Mouse (Mus musculus) hindbrain, embryonic 13.5 days (tissue): ENCODE measurements around the gene Ddrgk1. TPM values are rescaled to one million over a fixed set of nuclear protein-coding genes. Genes with fewer than 3 reads are reported as not detected.

Experiments
- ATAC-seq: fragments of 200-750 bp; cut with Nextera tagmentation; 2 replicates; pipeline ENCODE4 v1.8.0; 2017; ENCODE audit warnings: moderate TSS enrichment; ENCODE audit not compliant: low FRiP score
- H3K27ac ChIP-seq: fragments of 300-500 bp; sonication (generic); 2 replicates; pipeline ENCODE4 v1.5.1; 2015; ENCODE audit warnings: inconsistent platforms, mild to moderate bottlenecking, moderate library complexity
- H3K27me3 ChIP-seq: fragments of 300-500 bp; sonication (generic); 2 replicates; pipeline ENCODE4 v1.6.1; 2015; ENCODE audit warnings: mild to moderate bottlenecking, inconsistent platforms
- H3K36me3 ChIP-seq: fragments of 300-500 bp; sonication (generic); 2 replicates; pipeline ENCODE4 v1.6.1; 2015; ENCODE audit warnings: mild to moderate bottlenecking, inconsistent platforms
- H3K4me1 ChIP-seq: fragments of 300-500 bp; sonication (generic); replicated peaks from 2 replicates; pipeline ENCODE4 v1.6.1; 2015; ENCODE audit warnings: inconsistent platforms
- H3K4me2 ChIP-seq: fragments of 300-500 bp; sonication (generic); 2 replicates; pipeline ENCODE4 v1.6.1; 2015; ENCODE audit warnings: inconsistent platforms, mild to moderate bottlenecking, moderate library complexity
- H3K4me3 ChIP-seq: fragments of 300-500 bp; sonication (generic); 2 replicates; pipeline ENCODE4 v1.5.1; 2015; ENCODE audit warnings: mild to moderate bottlenecking, inconsistent platforms
- H3K9ac ChIP-seq: fragments of 300-500 bp; sonication (generic); 2 replicates; pipeline ENCODE4 v1.6.1; 2015; ENCODE audit warnings: mild to moderate bottlenecking, inconsistent platforms
- H3K9me3 ChIP-seq: fragments of 300-500 bp; sonication (generic); 2 replicates; pipeline ENCODE4 v1.6.1; 2016; ENCODE audit warnings: inconsistent platforms
- WGBS: fragments of 180-500 bp; shearing (Covaris S2); methylation state at CpG from one replicate; pipeline ENCODE4 v1.1.7; 2015; 5-methylcytosine and 5-hydroxymethylcytosine counted together
- polyA plus RNA-seq: library from polyadenylated mRNA; unstranded; fragments of >200 nt; fragmentation: Nextera tagmentation; extraction: Ambion mirVana; gene quantifications from 2 replicates; pipeline ENCODE4 v1.2.1, GENCODE M21; 2015

The Ddrgk1 gene
- 72.0 and 74.1 TPM in 2 replicates for polyA plus RNA-seq

GRCm38 (mm10) chr2:130664102-130664701, at the start of gene Ddrgk1:
Ddrgk1 (minus strand) TSS chr2:130664659.
- 0% methylated on average over 40 of the region's 40 CpGs for WGBS
- peak within 1 kb of the TSS; percentile 55 for H3K4me3 ChIP-seq
- no peaks in the 10 kb centered on the region for H3K27me3 ChIP-seq
- peaks cover 42% of the 10 kb centered on the region for H3K4me1 ChIP-seq
- peak within 1 kb of the TSS; percentile 99 for H3K27ac ChIP-seq
- no peaks in the 10 kb centered on the region for H3K9me3 ChIP-seq
- peak; percentile 96 for ATAC-seq
- H3K4me2 ChIP-seq: peak within 1 kb of the TSS; percentile 76
- H3K36me3 ChIP-seq: peaks cover 31% of the 10 kb centered on the region
- peak within 1 kb of the TSS; percentile 85 for H3K9ac ChIP-seq

GRCm38 (mm10) chr2:130707057-130707456, 42.6 kb upstream of the Ddrgk1 start:
- no peaks in the 10 kb centered on the region for H3K27me3 ChIP-seq
- no peaks in the 10 kb centered on the region for H3K9me3 ChIP-seq
- H3K36me3 ChIP-seq: peaks cover 64% of the 10 kb centered on the region
- no peak overlapping the region for H3K9ac ChIP-seq
- 74% methylated on average over 10 of the region's 10 CpGs for WGBS
- ATAC-seq: no peak
- no peak overlapping the region for H3K27ac ChIP-seq
- H3K4me2 ChIP-seq: no peak overlapping the region
- no peak overlapping the region for H3K4me3 ChIP-seq
- H3K4me1 ChIP-seq: peaks cover 2% of the 10 kb centered on the region; the same call in 1 of the 2 replicates

GRCm38 (mm10) chr2:130706602-130707001, 42.1 kb upstream of the Ddrgk1 start:
- no peaks in the 10 kb centered on the region for H3K27me3 ChIP-seq
- no peak overlapping the region for H3K27ac ChIP-seq
- H3K9me3 ChIP-seq: no peaks in the 10 kb centered on the region
- no peak overlapping the region for H3K4me3 ChIP-seq
- H3K9ac ChIP-seq: no peak overlapping the region
- H3K36me3 ChIP-seq: peaks cover 60% of the 10 kb centered on the region
- peaks cover 2% of the 10 kb centered on the region; the same call in 1 of the 2 replicates for H3K4me1 ChIP-seq
- WGBS: 67% methylated on average over 4 of the region's 4 CpGs
- H3K4me2 ChIP-seq: no peak overlapping the region
- no peak for ATAC-seq

- 68% methylated on average over 6 of the region's 6 CpGs for WGBS
- ATAC-seq: no peak
- H3K4me3 ChIP-seq: no peak overlapping the region
Measured at GRCm38 (mm10) chr2:130705178-130705577, 40.7 kb upstream of the Ddrgk1 start.

GRCm38 (mm10) chr2:130704040-130705001, 39.9 kb upstream of the Ddrgk1 start:
- no peak overlapping the region for H3K27ac ChIP-seq
- no peak overlapping the region for H3K9ac ChIP-seq
- no peak for ATAC-seq
- H3K4me3 ChIP-seq: no peak overlapping the region
- H3K4me1 ChIP-seq: peaks cover 2% of the 10 kb centered on the region; the same call in 1 of the 2 replicates
- H3K9me3 ChIP-seq: no peaks in the 10 kb centered on the region
- no peak overlapping the region for H3K4me2 ChIP-seq
- WGBS: 70% methylated on average over 9 of the region's 9 CpGs
- H3K36me3 ChIP-seq: peaks cover 37% of the 10 kb centered on the region
- H3K27me3 ChIP-seq: peaks cover 7% of the 10 kb centered on the region

More at GRCm38 (mm10) chr2:130705178-130705577, 40.7 kb upstream of the Ddrgk1 start:
- Histone ChIP-seq H3K27ac (no peak overlapping the region), H3K9ac (no peak overlapping the region), H3K36me3 (peaks cover 46% of the 10 kb centered on the region), H3K27me3 (0 out of 2 replicates have a peak, but pooled peaks cover 1% of the 10 kb centered on the region), H3K4me2 (no peak overlapping the region), H3K9me3 (no peaks in the 10 kb centered on the region), H3K4me1 (peaks cover 2% of the 10 kb centered on the region; the same call in 1 of the 2 replicates)

GRCm38 (mm10) chr2:130697821-130698266, 33.4 kb upstream of the Ddrgk1 start:
- Histone ChIP-seq H3K9me3 (no peaks in the 10 kb centered on the region), H3K4me2 (peak overlapping the region; percentile 98), H3K27me3 (peaks cover 61% of the 10 kb centered on the region), H3K27ac (no peak overlapping the region), H3K4me1 (peaks cover 21% of the 10 kb centered on the region), H3K4me3 (peak overlapping the region; percentile 52), H3K36me3 (no peaks in the 10 kb centered on the region), H3K9ac (peak overlapping the region; percentile 70)
- 1% methylated on average over 14 of the region's 14 CpGs for WGBS
- peak; percentile 24; the same call in 1 of the 2 replicates for ATAC-seq

GRCm38 (mm10) chr2:130697153-130697810, 32.8 kb upstream of the Ddrgk1 start, which contains the start of gene Slc4a11:
Slc4a11 (minus strand) TSS chr2:130697519.
- peak within 1 kb of the TSS; percentile 70 for H3K9ac ChIP-seq
- peak; percentile 56 for ATAC-seq
- H3K4me3 ChIP-seq: peak within 1 kb of the TSS; percentile 52
- no peaks in the 10 kb centered on the region for H3K36me3 ChIP-seq
- H3K9me3 ChIP-seq: no peaks in the 10 kb centered on the region
- H3K27me3 ChIP-seq: peaks cover 61% of the 10 kb centered on the region
- H3K4me2 ChIP-seq: peak within 1 kb of the TSS; percentile 98
- no peak within 1 kb of the TSS for H3K27ac ChIP-seq
- peaks cover 21% of the 10 kb centered on the region for H3K4me1 ChIP-seq
- WGBS: under 1% methylated on average over 65 of the region's 65 CpGs

GRCm38 (mm10) chr2:130696700-130697152, 32.3 kb upstream of the Ddrgk1 start:
- H3K36me3 ChIP-seq: no peaks in the 10 kb centered on the region
- H3K4me1 ChIP-seq: peaks cover 21% of the 10 kb centered on the region
- H3K4me2 ChIP-seq: peak overlapping the region; percentile 98
- no peak overlapping the region for H3K27ac ChIP-seq
- H3K9ac ChIP-seq: peak overlapping the region; percentile 70
- no peaks in the 10 kb centered on the region for H3K9me3 ChIP-seq
- ATAC-seq: peak; percentile 16; the same call in 1 of the 2 replicates
- H3K27me3 ChIP-seq: peaks cover 61% of the 10 kb centered on the region
- peak overlapping the region; percentile 52 for H3K4me3 ChIP-seq
- WGBS: 2% methylated on average over 31 of the region's 31 CpGs

GRCm38 (mm10) chr2:130693563-130693962, 29.1 kb upstream of the Ddrgk1 start:
- WGBS: 49% methylated on average over 3 of the region's 3 CpGs
- no peak overlapping the region for H3K27ac ChIP-seq
- no peak for ATAC-seq

GRCm38 (mm10) chr2:130689011-130689410, 24.6 kb upstream of the Ddrgk1 start:
- no peak overlapping the region for H3K27ac ChIP-seq
- H3K27me3 ChIP-seq: peaks cover 3% of the 10 kb centered on the region; the same call in 1 of the 2 replicates
- no peaks in the 10 kb centered on the region for H3K9me3 ChIP-seq
- peaks cover 39% of the 10 kb centered on the region for H3K36me3 ChIP-seq
- H3K9ac ChIP-seq: no peak overlapping the region
- H3K4me1 ChIP-seq: no peaks in the 10 kb centered on the region
- ATAC-seq: no peak
- no peak overlapping the region for H3K4me2 ChIP-seq
- no peak overlapping the region for H3K4me3 ChIP-seq
- WGBS: 89% methylated on average over 2 of the region's 2 CpGs

More at GRCm38 (mm10) chr2:130693563-130693962, 29.1 kb upstream of the Ddrgk1 start:
- no peaks in the 10 kb centered on the region for H3K9me3 ChIP-seq
- no peak overlapping the region for H3K9ac ChIP-seq
- H3K4me2 ChIP-seq: no peak overlapping the region
- no peaks in the 10 kb centered on the region for H3K36me3 ChIP-seq
- H3K4me1 ChIP-seq: peaks cover 21% of the 10 kb centered on the region
- peaks cover 48% of the 10 kb centered on the region for H3K27me3 ChIP-seq
- H3K4me3 ChIP-seq: no peak overlapping the region

GRCm38 (mm10) chr2:130685426-130685825, 21.0 kb upstream of the Ddrgk1 start:
- peaks cover 75% of the 10 kb centered on the region for H3K36me3 ChIP-seq
- 94% methylated on average over 9 of the region's 9 CpGs for WGBS

More at GRCm38 (mm10) chr2:130685426-130685825, 21.0 kb upstream of the Ddrgk1 start:
- H3K4me3 ChIP-seq: no peak overlapping the region
- H3K9me3 ChIP-seq: no peaks in the 10 kb centered on the region
- H3K4me1 ChIP-seq: no peaks in the 10 kb centered on the region
- no peak overlapping the region for H3K27ac ChIP-seq
- no peak overlapping the region for H3K9ac ChIP-seq
- no peaks in the 10 kb centered on the region for H3K27me3 ChIP-seq
- H3K4me2 ChIP-seq: no peak overlapping the region
- no peak for ATAC-seq
